In genomic region chr1:36707797-36708196, GRCm38 (mm10) we compare ENCODE assay signal across 11 mouse cellular contexts. TPM values are rescaled to one million over a fixed set of nuclear protein-coding genes. Genes with fewer than 3 reads are reported as not detected.
A peak's percentile ranks its signal among the peaks of the same experiment; 100 is the strongest.
DNase-seq lines count a peak whose midpoint lies in the region; ATAC-seq and TF ChIP-seq lines count a peak whose summit lies in the region.
"Had no signal": no experiment of that assay in that cellular context is flagged by ENCODE, and none has a peak within 500 bp of the region (broad histone marks: within the 10 kb centered on the region; RNA-seq: fewer than 3 reads in every experiment).

No protein-coding gene starts in this region.

- no peaks in the 10 kb centered on the region for H3K27me3 ChIP-seq in forebrain, embryonic 10.5 days (ENCODE audit: poor library complexity, severe bottlenecking)
- no peaks in the 10 kb centered on the region for H3K27me3 ChIP-seq in forebrain, embryonic 11.5 days (ENCODE audit: control insufficient read depth, insufficient read depth, low read length)
- H3K27me3 ChIP-seq in lung, embryonic 14.5 days (ENCODE audit: insufficient read depth, low read length) = no peaks in the 10 kb centered on the region
- H3K27me3 ChIP-seq in embryonic facial prominence, embryonic 15.5 days = no peaks in the 10 kb centered on the region
- no peaks in the 10 kb centered on the region for H3K27me3 ChIP-seq in liver, embryonic 13.5 days

- 76% methylated on average over 3 of the region's 3 CpGs for WGBS in forebrain, embryonic 10.5 days
- 77% methylated on average over 3 of the region's 3 CpGs for WGBS in forebrain, embryonic 11.5 days
- WGBS in lung, embryonic 14.5 days = 65% methylated on average over 3 of the region's 3 CpGs
- WGBS in embryonic facial prominence, embryonic 15.5 days = 62% methylated on average over 3 of the region's 3 CpGs
- WGBS in liver, embryonic 13.5 days (ENCODE audit: insufficient replicate concordance) = 77% methylated on average over 3 of the region's 3 CpGs

- peaks cover 29% of the 10 kb centered on the region for H3K4me1 ChIP-seq in forebrain, embryonic 10.5 days
- H3K4me1 ChIP-seq in forebrain, embryonic 11.5 days (replicated peaks; ENCODE audit: control insufficient read depth, insufficient read depth, low read length) = peaks cover 6% of the 10 kb centered on the region; the same call in 1 of the 2 replicates
- peaks cover 10% of the 10 kb centered on the region for H3K4me1 ChIP-seq in lung, embryonic 14.5 days (ENCODE audit: insufficient read depth)
- peaks cover 20% of the 10 kb centered on the region for H3K4me1 ChIP-seq in embryonic facial prominence, embryonic 15.5 days
- H3K4me1 ChIP-seq in liver, embryonic 13.5 days (replicated peaks) = peaks cover 33% of the 10 kb centered on the region

- H3K4me2 ChIP-seq in forebrain, embryonic 11.5 days (ENCODE audit: low read depth, low read length, severe bottlenecking) = no peak overlapping the region
- no peak overlapping the region for H3K4me2 ChIP-seq in lung, embryonic 14.5 days
- H3K4me2 ChIP-seq in embryonic facial prominence, embryonic 15.5 days (replicated peaks) = peak overlapping the region; percentile 65; the same call in 1 of the 2 replicates
- peak overlapping the region; percentile 84 for H3K4me2 ChIP-seq in liver, embryonic 13.5 days

- peak overlapping the region; percentile 98; the same call in 1 of the 2 replicates for H3K4me3 ChIP-seq in forebrain, embryonic 10.5 days
- H3K4me3 ChIP-seq in forebrain, embryonic 11.5 days (ENCODE audit: low read depth, low read length) = no peak overlapping the region
- no peak overlapping the region for H3K4me3 ChIP-seq in lung, embryonic 14.5 days (ENCODE audit: low read depth, low read length)
- 0 out of 2 replicates have a peak overlapping the region, but pooled peaks have one; percentile 99 for H3K4me3 ChIP-seq in embryonic facial prominence, embryonic 15.5 days (replicated peaks)
- H3K4me3 ChIP-seq in liver, embryonic 13.5 days (replicated peaks) = 0 out of 2 replicates have a peak overlapping the region, but pooled peaks have one; percentile 97

- H3K9ac ChIP-seq in forebrain, embryonic 11.5 days (ENCODE audit: low read length) = no peak overlapping the region
- 0 out of 2 replicates have a peak overlapping the region, but pooled peaks have one; percentile 85 for H3K9ac ChIP-seq in lung, embryonic 14.5 days
- no peak overlapping the region for H3K9ac ChIP-seq in embryonic facial prominence, embryonic 15.5 days
- H3K9ac ChIP-seq in liver, embryonic 13.5 days = peak overlapping the region; percentile 95; the same call in 1 of the 2 replicates

- no peak for ATAC-seq in forebrain, embryonic 11.5 days (replicated peaks; ENCODE audit: low FRiP score)
- no peak for ATAC-seq in lung, embryonic 14.5 days (ENCODE audit: insufficient read depth)
- no peak for ATAC-seq in embryonic facial prominence, embryonic 15.5 days (ENCODE audit: insufficient number of reproducible peaks, low FRiP score, low TSS enrichment, low read depth)
- ATAC-seq in liver, embryonic 13.5 days (ENCODE audit: low read depth) = no peak

- no peak overlapping the region for H3K27ac ChIP-seq in forebrain, embryonic 10.5 days
- no peak overlapping the region for H3K27ac ChIP-seq in forebrain, embryonic 11.5 days (ENCODE audit: low read depth, low read length)
- no peak overlapping the region for H3K27ac ChIP-seq in lung, embryonic 14.5 days (ENCODE audit: low read depth)
- H3K27ac ChIP-seq in embryonic facial prominence, embryonic 15.5 days (replicated peaks) = no peak overlapping the region
- H3K27ac ChIP-seq in liver, embryonic 13.5 days = no peak overlapping the region

- H3K9me3 ChIP-seq in forebrain, embryonic 10.5 days = no peaks in the 10 kb centered on the region
- no peaks in the 10 kb centered on the region for H3K9me3 ChIP-seq in forebrain, embryonic 11.5 days (ENCODE audit: control insufficient read depth, low read length)
- no peaks in the 10 kb centered on the region for H3K9me3 ChIP-seq in lung, embryonic 14.5 days (ENCODE audit: low read depth, low read length)
- H3K9me3 ChIP-seq in embryonic facial prominence, embryonic 15.5 days (replicated peaks) = no peaks in the 10 kb centered on the region; the same call in 1 of the 2 replicates
- no peaks in the 10 kb centered on the region for H3K9me3 ChIP-seq in liver, embryonic 13.5 days (replicated peaks)

- no peak for DNase-seq in forebrain, embryonic 10.5 days (ENCODE audit: extremely low spot score, low spot score)
- no peak for DNase-seq in forebrain, embryonic 11.5 days (ENCODE audit: low spot score)
- no peak for DNase-seq in lung, embryonic 14.5 days
- DNase-seq in lung, adult 18-20 months = no peak
- no peak for DNase-seq in liver, embryonic 13.5 days
- DNase-seq in gastrocnemius, adult 8-10 months (ENCODE audit: low spot score in 2 of 2) = no peak
- DNase-seq in frontal cortex, postnatal 10 days (ENCODE audit: low spot score in 2 of 2) = no peak
- DNase-seq: kidney, postnatal 4 days had no signal

- H3K36me3 ChIP-seq in forebrain, embryonic 10.5 days (replicated peaks) = peaks cover 54% of the 10 kb centered on the region
- peaks cover 8% of the 10 kb centered on the region; the same call in 1 of the 2 replicates for H3K36me3 ChIP-seq in forebrain, embryonic 11.5 days (ENCODE audit: control insufficient read depth, insufficient read depth, low read length)
- peaks cover 48% of the 10 kb centered on the region for H3K36me3 ChIP-seq in lung, embryonic 14.5 days (ENCODE audit: insufficient read depth)
- peaks cover 43% of the 10 kb centered on the region for H3K36me3 ChIP-seq in embryonic facial prominence, embryonic 15.5 days
- H3K36me3 ChIP-seq in liver, embryonic 13.5 days = peaks cover 52% of the 10 kb centered on the region

- TF ChIP-seq CTCF in lung, embryonic 14.5 days (IDR thresholded peaks at IDR 0.05; ENCODE audit: low read depth) = no peak

RNA-seq across cellular contexts. Expression of gene 4933424G06Rik, which starts 2.2 kb away (rescaled TPM):
- not detected in 2 replicates for polyA plus RNA-seq in forebrain, embryonic 10.5 days (2016; fragmentation: Nextera tagmentation; extraction: Ambion mirVana)
- polyA plus RNA-seq in forebrain, embryonic 11.5 days (2014; fragmentation: Nextera tagmentation; extraction: Ambion mirVana) = 0.17 TPM in 1 of 2 replicates, not detected in the other
- polyA plus RNA-seq in lung, embryonic 14.5 days (2014; fragmentation: Nextera tagmentation; extraction: Ambion mirVana) = not detected in 2 replicates
- polyA plus RNA-seq in embryonic facial prominence, embryonic 15.5 days (2015; fragmentation: Nextera tagmentation; extraction: Ambion mirVana) = 0.34 and 0.44 TPM in 2 replicates
- not detected in 2 replicates for polyA plus RNA-seq in liver, embryonic 13.5 days (2015; fragmentation: Nextera tagmentation; extraction: Ambion mirVana)
- total RNA-seq in gastrocnemius, adult 8-10 months (2022) = under 1 TPM in 3 of 4 experiments, not detected in 1; 0.65 to 0.75 (median 0.70) TPM
- total RNA-seq: heart, postnatal 25 days had no signal
- polyA plus RNA-seq: stomach, embryonic 14.5 days had no signal

RNA-seq across cellular contexts. Expression of gene Actr1b, which starts 6.4 kb away (rescaled TPM):
- 136 and 141 TPM in 2 replicates for polyA plus RNA-seq in forebrain, embryonic 10.5 days (2016; fragmentation: Nextera tagmentation; extraction: Ambion mirVana)
- polyA plus RNA-seq in forebrain, embryonic 11.5 days (2014; fragmentation: Nextera tagmentation; extraction: Ambion mirVana) = 104 and 113 TPM in 2 replicates
- 93.6 and 98.7 TPM in 2 replicates for polyA plus RNA-seq in lung, embryonic 14.5 days (2014; fragmentation: Nextera tagmentation; extraction: Ambion mirVana)
- polyA plus RNA-seq in embryonic facial prominence, embryonic 15.5 days (2015; fragmentation: Nextera tagmentation; extraction: Ambion mirVana) = 110 and 118 TPM in 2 replicates
- 34.3 and 37.8 TPM in 2 replicates for polyA plus RNA-seq in liver, embryonic 13.5 days (2015; fragmentation: Nextera tagmentation; extraction: Ambion mirVana)
- total RNA-seq in gastrocnemius, adult 8-10 months (2022) = 100 to 1,000 TPM; 141 to 162 (median 147) TPM

RNA-seq across cellular contexts. Expression of gene Cox5b, which starts 16.5 kb away (rescaled TPM):
- polyA plus RNA-seq in forebrain, embryonic 10.5 days (2016; fragmentation: Nextera tagmentation; extraction: Ambion mirVana) = 496 and 519 TPM in 2 replicates
- polyA plus RNA-seq in forebrain, embryonic 11.5 days (2014; fragmentation: Nextera tagmentation; extraction: Ambion mirVana) = 437 and 453 TPM in 2 replicates
- 518 and 549 TPM in 2 replicates for polyA plus RNA-seq in lung, embryonic 14.5 days (2014; fragmentation: Nextera tagmentation; extraction: Ambion mirVana)
- polyA plus RNA-seq in embryonic facial prominence, embryonic 15.5 days (2015; fragmentation: Nextera tagmentation; extraction: Ambion mirVana) = 549 and 569 TPM in 2 replicates
- polyA plus RNA-seq in liver, embryonic 13.5 days (2015; fragmentation: Nextera tagmentation; extraction: Ambion mirVana) = 499 and 526 TPM in 2 replicates
- 1,000 to 10,000 TPM in 1 of 4 experiments, 100 to 1,000 TPM in 3; 864 to 1,112 (median 950) TPM for total RNA-seq in gastrocnemius, adult 8-10 months (2022)

RNA-seq across cellular contexts. Expression of gene Fam178b, which starts 24.8 kb away (rescaled TPM):
- 0.42 and 0.79 TPM in 2 replicates for polyA plus RNA-seq in forebrain, embryonic 10.5 days (2016; fragmentation: Nextera tagmentation; extraction: Ambion mirVana)
- polyA plus RNA-seq in forebrain, embryonic 11.5 days (2014; fragmentation: Nextera tagmentation; extraction: Ambion mirVana) = 0.43 TPM in 1 of 2 replicates, not detected in the other
- polyA plus RNA-seq in lung, embryonic 14.5 days (2014; fragmentation: Nextera tagmentation; extraction: Ambion mirVana) = 1.9 and 3.6 TPM in 2 replicates
- 1.3 and 3.5 TPM in 2 replicates for polyA plus RNA-seq in embryonic facial prominence, embryonic 15.5 days (2015; fragmentation: Nextera tagmentation; extraction: Ambion mirVana)
- 0.15 and 0.17 TPM in 2 replicates for polyA plus RNA-seq in liver, embryonic 13.5 days (2015; fragmentation: Nextera tagmentation; extraction: Ambion mirVana)
- under 1 TPM in 1 of 4 experiments, not detected in 3; 0.46 TPM for total RNA-seq in gastrocnemius, adult 8-10 months (2022)

RNA-seq across cellular contexts. Expression of gene Zap70, which starts 53.8 kb away (rescaled TPM):
- 0.33 and 0.43 TPM in 2 replicates for polyA plus RNA-seq in forebrain, embryonic 10.5 days (2016; fragmentation: Nextera tagmentation; extraction: Ambion mirVana)
- 0.37 and 0.44 TPM in 2 replicates for polyA plus RNA-seq in forebrain, embryonic 11.5 days (2014; fragmentation: Nextera tagmentation; extraction: Ambion mirVana)
- polyA plus RNA-seq in lung, embryonic 14.5 days (2014; fragmentation: Nextera tagmentation; extraction: Ambion mirVana) = 0.43 and 0.45 TPM in 2 replicates
- polyA plus RNA-seq in embryonic facial prominence, embryonic 15.5 days (2015; fragmentation: Nextera tagmentation; extraction: Ambion mirVana) = 0.64 and 0.85 TPM in 2 replicates
- not detected in 2 replicates for polyA plus RNA-seq in liver, embryonic 13.5 days (2015; fragmentation: Nextera tagmentation; extraction: Ambion mirVana)
- under 1 TPM in 2 of 4 experiments, not detected in 2; 0.27 to 0.31 TPM for total RNA-seq in gastrocnemius, adult 8-10 months (2022)

Comparison
In these comparisons a context has a peak if more than half of its experiments do, and no peak if none do; other contexts are left out.
1. H3K4me3 ChIP-seq: peak in forebrain, embryonic 10.5 days (single experiment), embryonic facial prominence, embryonic 15.5 days (single experiment) and liver, embryonic 13.5 days (single experiment); none in forebrain, embryonic 11.5 days (single experiment) and lung, embryonic 14.5 days (single experiment).
2. H3K4me2 ChIP-seq: peak in embryonic facial prominence, embryonic 15.5 days (single experiment) and liver, embryonic 13.5 days (single experiment); none in forebrain, embryonic 11.5 days (single experiment) and lung, embryonic 14.5 days (single experiment).
3. H3K9ac ChIP-seq: peak in lung, embryonic 14.5 days (single experiment) and liver, embryonic 13.5 days (single experiment); none in forebrain, embryonic 11.5 days (single experiment) and embryonic facial prominence, embryonic 15.5 days (single experiment).